Mouse (Mus musculus) CH12.LX (cell line): Measurements from ENCODE around the gene Pdcd10. TPM values are rescaled to one million over a fixed set of nuclear protein-coding genes. Genes with fewer than 3 reads are reported as not detected.

ENCODE experiments used
- DNase-seq: peaks from one replicate; pipeline ENCODE4 v3.0.0-alpha.2; 2013; ENCODE audit errors: extremely low read depth
- H3K27ac ChIP-seq: 2 replicates; pipeline ENCODE4 v1.5.1; 2012; ENCODE audit warnings: low read depth, mild to moderate bottlenecking, control low read depth, moderate library complexity; ENCODE audit not compliant: insufficient read depth
- H3K27me3 ChIP-seq: replicated peaks from 2 replicates; pipeline ENCODE3; 2012; ENCODE audit warnings: inconsistent platforms
- H3K36me3 ChIP-seq, 2 experiments: replicated peaks in 1 of 2; 2 replicates each; pipeline versions ENCODE3 to v1.6.1; 2012; ENCODE audit warnings: inconsistent platforms in 1 of 2, low read length in 1 of 2, mild to moderate bottlenecking in 1 of 2, mixed read lengths in 1 of 2, moderate library complexity in 1 of 2; ENCODE audit not compliant: control insufficient read depth in 1 of 2, insufficient read depth in 1 of 2
- H3K4me1 ChIP-seq, 2 experiments: 2 replicates each; pipeline ENCODE4 v1.6.1; 2012; ENCODE audit warnings: inconsistent platforms in 1 of 2, moderate library complexity in 1 of 2; ENCODE audit not compliant: insufficient read depth in 2 of 2, control insufficient read depth in 1 of 2
- H3K4me2 ChIP-seq: 2 replicates; pipeline ENCODE4 v1.6.1; 2012; ENCODE audit warnings: low read depth, mild to moderate bottlenecking, control low read depth; ENCODE audit not compliant: poor library complexity, insufficient read depth, severe bottlenecking
- H3K4me3 ChIP-seq, 3 experiments: fragments of 150-350 bp in 1 of 3; sonication (generic) in 1 of 3; replicated peaks in 1 of 3; 2 replicates each; pipeline versions ENCODE3 to v1.5.1; 2011 to 2012; ENCODE audit warnings: low read depth in 2 of 3, low read length in 2 of 3, mild to moderate bottlenecking in 2 of 3, moderate library complexity in 2 of 3, control low read depth in 1 of 3, improper control_type of control experiment in 1 of 3, inconsistent platforms in 1 of 3, mixed read lengths in 1 of 3; ENCODE audit not compliant: poor library complexity in 1 of 3
- H3K79me2 ChIP-seq: replicated peaks from 2 replicates; pipeline ENCODE4 v1.6.1; 2012; ENCODE audit warnings: mild to moderate bottlenecking, moderate library complexity; ENCODE audit not compliant: control insufficient read depth, poor library complexity, insufficient read depth, severe bottlenecking; ENCODE audit errors: extremely low read depth
- H3K9ac ChIP-seq: 2 replicates; pipeline ENCODE4 v1.6.1; 2012; ENCODE audit warnings: low read depth, mild to moderate bottlenecking, control low read depth, moderate library complexity; ENCODE audit not compliant: insufficient read depth
- H3K9me3 ChIP-seq: replicated peaks from 2 replicates; pipeline ENCODE3; 2012; ENCODE audit warnings: low read length, inconsistent platforms, mixed read lengths
- CHD1 ChIP-seq: IDR thresholded peaks from 2 replicates; pipeline ENCODE4 v1.6.1; 2012; ENCODE audit warnings: low read depth, low read length, improper control_type of control experiment, inconsistent platforms
- CTCF ChIP-seq, 2 experiments: IDR thresholded peaks in 1 of 2; conservative IDR thresholded peaks in 1 of 2; 2 replicates each; pipeline ENCODE4 v1.5.1; 2011 to 2012; ENCODE audit warnings: low read depth in 2 of 2, low read length in 2 of 2, improper control_type of control experiment in 1 of 2, inconsistent platforms in 1 of 2, mild to moderate bottlenecking in 1 of 2, moderate library complexity in 1 of 2
- ELF1 ChIP-seq: IDR thresholded peaks from 2 replicates; pipeline ENCODE4 v1.6.1; 2014; ENCODE audit warnings: low read depth, mild to moderate bottlenecking, inconsistent platforms, low read length, improper control_type of control experiment
- EP300 ChIP-seq: IDR thresholded peaks from 2 replicates; pipeline ENCODE4 v1.6.1; 2011; ENCODE audit warnings: low read length, improper control_type of control experiment
- ETS1 ChIP-seq: conservative IDR thresholded peaks from 2 replicates; pipeline ENCODE4 v1.6.1; 2012; ENCODE audit warnings: low read depth, mild to moderate bottlenecking, inconsistent platforms, low read length, improper control_type of control experiment, moderate library complexity
- GABPA ChIP-seq: IDR thresholded peaks from 2 replicates; pipeline ENCODE4 v1.6.1; 2012; ENCODE audit warnings: low read depth, low read length, improper control_type of control experiment, inconsistent platforms; ENCODE audit not compliant: insufficient replicate concordance
- HCFC1 ChIP-seq: IDR thresholded peaks from 2 replicates; pipeline ENCODE4 v1.6.1; 2012; ENCODE audit warnings: low read depth, mild to moderate bottlenecking, inconsistent platforms, low read length, improper control_type of control experiment
- IRF4 ChIP-seq: IDR thresholded peaks from 2 replicates; pipeline ENCODE4 v1.6.1; 2014; ENCODE audit warnings: low read depth, mild to moderate bottlenecking, inconsistent platforms, low read length, improper control_type of control experiment
- JUN ChIP-seq: IDR thresholded peaks from 2 replicates; pipeline ENCODE4 v1.6.1; 2011; ENCODE audit warnings: low read depth, mild to moderate bottlenecking, low read length, improper control_type of control experiment, moderate library complexity; ENCODE audit not compliant: insufficient read depth
- JUND ChIP-seq: conservative IDR thresholded peaks from 2 replicates; pipeline ENCODE4 v1.6.1; 2011; ENCODE audit warnings: low read depth, low read length, improper control_type of control experiment
- KAT2A ChIP-seq: IDR thresholded peaks from 2 replicates; pipeline ENCODE4 v1.6.1; 2012; ENCODE audit warnings: low read length, improper control_type of control experiment, inconsistent platforms; ENCODE audit not compliant: insufficient replicate concordance
- MAFK ChIP-seq: IDR thresholded peaks from 2 replicates; pipeline ENCODE4 v1.6.1; 2011; ENCODE audit warnings: low read length, improper control_type of control experiment; ENCODE audit not compliant: insufficient replicate concordance
- MEF2A ChIP-seq: IDR thresholded peaks from 2 replicates; pipeline ENCODE4 v1.6.1; 2014; ENCODE audit warnings: low read depth, mild to moderate bottlenecking, inconsistent platforms, low read length, improper control_type of control experiment, borderline replicate concordance
- MXI1 ChIP-seq: IDR thresholded peaks from 2 replicates; pipeline ENCODE4 v1.6.1; 2011; ENCODE audit warnings: mild to moderate bottlenecking, low read depth, low read length, improper control_type of control experiment
- MYC ChIP-seq: IDR thresholded peaks from 2 replicates; pipeline ENCODE4 v1.6.1; 2011; ENCODE audit warnings: low read depth, mild to moderate bottlenecking, improper control_type of control experiment, low read length
- NELFE ChIP-seq: IDR thresholded peaks from 2 replicates; pipeline ENCODE4 v1.6.1; 2011; ENCODE audit warnings: low read depth, low read length, improper control_type of control experiment
- NRF1 ChIP-seq: IDR thresholded peaks from 2 replicates; pipeline ENCODE4 v1.6.1; 2014; ENCODE audit warnings: low read depth, mild to moderate bottlenecking, inconsistent platforms, low read length, improper control_type of control experiment, moderate library complexity
- POLR2A ChIP-seq: IDR thresholded peaks from 2 replicates; pipeline ENCODE4 v1.6.1; 2011; ENCODE audit warnings: low read depth, mild to moderate bottlenecking, improper control_type of control experiment, low read length
- POLR2AphosphoS2 ChIP-seq: IDR thresholded peaks from 2 replicates; pipeline ENCODE4 v1.6.1; 2011; ENCODE audit warnings: low read depth, low read length, improper control_type of control experiment
- RAD21 ChIP-seq: IDR thresholded peaks from 2 replicates; pipeline ENCODE4 v1.6.1; 2011; ENCODE audit warnings: low read depth, mild to moderate bottlenecking, low read length, improper control_type of control experiment, moderate library complexity
- RCOR1 ChIP-seq: conservative IDR thresholded peaks from 2 replicates; pipeline ENCODE4 v1.6.1; 2012; ENCODE audit warnings: low read depth, mild to moderate bottlenecking, inconsistent platforms, low read length, improper control_type of control experiment
- SMC3 ChIP-seq: IDR thresholded peaks from 2 replicates; pipeline ENCODE4 v1.6.1; 2011; ENCODE audit warnings: low read depth, low read length, improper control_type of control experiment
- TBP ChIP-seq: conservative IDR thresholded peaks from 2 replicates; pipeline ENCODE4 v1.6.1; 2011; ENCODE audit warnings: low read depth, low read length, improper control_type of control experiment
- TCF12 ChIP-seq: IDR thresholded peaks from 2 replicates; pipeline ENCODE4 v1.6.1; 2014; ENCODE audit warnings: low read depth, mild to moderate bottlenecking, inconsistent platforms, low read length, improper control_type of control experiment
- UBTF ChIP-seq: IDR thresholded peaks from 2 replicates; pipeline ENCODE4 v1.6.1; 2012; ENCODE audit warnings: low read depth, mild to moderate bottlenecking, inconsistent platforms, low read length, improper control_type of control experiment, moderate library complexity
- USF1 ChIP-seq: IDR thresholded peaks from 2 replicates; pipeline ENCODE4 v1.6.1; 2014; ENCODE audit warnings: low read depth, mild to moderate bottlenecking, inconsistent platforms, low read length, improper control_type of control experiment
- ZC3H11A ChIP-seq: IDR thresholded peaks from 2 replicates; pipeline ENCODE4 v1.6.1; 2012; ENCODE audit warnings: low read depth, mild to moderate bottlenecking, inconsistent platforms, low read length, improper control_type of control experiment
- ZKSCAN1 ChIP-seq: IDR thresholded peaks from 2 replicates; pipeline ENCODE4 v1.6.1; 2012; ENCODE audit warnings: low read depth, inconsistent platforms, low read length, improper control_type of control experiment, borderline replicate concordance
- ZMIZ1 ChIP-seq: IDR thresholded peaks from 2 replicates; pipeline ENCODE4 v1.6.1; 2012; ENCODE audit warnings: low read depth, mild to moderate bottlenecking, inconsistent platforms, low read length, improper control_type of control experiment
- dilution Hi-C: fragments of 300-500 bp; cut with MboI; formaldehyde crosslinking; loops from 2 replicates; pipeline ENCODE4 v1.14.3; 2020; ENCODE audit warnings: low sequenced_read_pairs; ENCODE audit not compliant: extremely low pct_unique_long_range_greater_than_20kb, extremely low pct_ligation_motif_present
- in situ Hi-C: fragments of 300-500 bp; cut with MboI; formaldehyde crosslinking; loops from 3 replicates; pipeline ENCODE4 v1.14.3; 2019; ENCODE audit warnings: low sequenced_read_pairs, low pct_ligation_motif_present, low pct_unique_long_range_greater_than_20kb, mixed read lengths
- polyA plus RNA-seq: library from polyadenylated mRNA; unstranded; fragments of >175 nt; gene quantifications from 2 replicates; pipeline ENCODE4 v1.2.1, GENCODE M21; 2012; ENCODE audit warnings: low read depth; ENCODE audit not compliant: insufficient read length
- total RNA-seq, 2 experiments: library from RNA; depleted of rRNA; stranded (reverse); fragments of 300-350 nt in 1 of 2; fragments of >200 nt in 1 of 2; gene quantifications; 2 replicates each; pipeline ENCODE4 v1.2.3; 2012 to 2014

Gene Pdcd10
- total and polyA plus RNA-seq, 3 experiments = 37.1 to 142 (median 73.6) TPM

- H3K79me2 ChIP-seq = no peaks in the 10 kb centered on the region
- dilution Hi-C loops = no loop called here
- no peaks in the 10 kb centered on the region for H3K27me3 ChIP-seq
- no peak overlapping the region for H3K27ac ChIP-seq
- H3K4me3 ChIP-seq = no peak overlapping the region
- no peaks in the 10 kb centered on the region for H3K9me3 ChIP-seq
- H3K4me1 ChIP-seq = peaks cover 0 to 10% of the 10 kb centered on the region in 2 experiments; a peak in 1 of 4 replicates
- TF ChIP-seq SMC3 = no peak
- TF ChIP-seq MYC = no peak
- no peak for TF ChIP-seq TBP
- TF ChIP-seq MEF2A = no peak
- TF ChIP-seq POLR2A = no peak
- no peak for TF ChIP-seq UBTF
- TF ChIP-seq ZC3H11A = no peak
- TF ChIP-seq TCF12 = no peak
- no peak for TF ChIP-seq USF1
- TF ChIP-seq HCFC1 = no peak
- TF ChIP-seq MXI1 = no peak
- TF ChIP-seq JUN = no peak
- TF ChIP-seq JUND = no peak
- TF ChIP-seq, all 38 proteins: peak for 0
- in situ Hi-C loops = loop anchor here (25.0 kb wide), 1 partner anchor 309 kb away; no protein-coding TSS in a partner anchor
- DNase-seq = no peak
- Histone ChIP-seq H3K9ac (no peak overlapping the region), H3K4me2 (no peak overlapping the region), H3K36me3 (peaks cover 13 to 50% of the 10 kb centered on the region in 2 experiments)
Observed at GRCm38 (mm10) chr3:75521314-75521713, 35.3 kb downstream of the Pdcd10 start.

- in situ Hi-C loops (loop anchor here (25.0 kb wide), 1 partner anchor 305 kb away; no protein-coding TSS in a partner anchor), dilution Hi-C loops (no loop called here)
- TF ChIP-seq TCF12 (no peak), RCOR1 (no peak), SMC3 (peak; percentile 54), NELFE (no peak), ELF1 (no peak), JUND (no peak), GABPA (no peak), NRF1 (no peak), EP300 (no peak), POLR2AphosphoS2 (no peak), CTCF (conservative IDR thresholded peaks at IDR 0.05 in 1 of 2, IDR thresholded peaks at IDR 0.05 in 1 of 2; ENCODE audit: low read depth in 2 of 2, low read length in 2 of 2) (peak; percentile 47 to 66; a peak in 3 of 4 replicates), POLR2A (no peak), KAT2A (no peak), ETS1 (no peak), IRF4 (no peak), UBTF (no peak), JUN (no peak), ZKSCAN1 (no peak), RAD21 (peak; percentile 43), ZC3H11A (no peak), CHD1 (no peak), MAFK (no peak), TBP (no peak), HCFC1 (no peak), ZMIZ1 (no peak), MEF2A (no peak)
- DNase-seq = peak; percentile 48
- Histone ChIP-seq H3K27ac (no peak overlapping the region), H3K4me1 (no peaks in the 10 kb centered on the region), H3K36me3 (peaks cover 9 to 42% of the 10 kb centered on the region in 2 experiments), H3K79me2 (no peaks in the 10 kb centered on the region), H3K9ac (no peak overlapping the region), H3K27me3 (no peaks in the 10 kb centered on the region), H3K9me3 (no peaks in the 10 kb centered on the region), H3K4me3 (no peak overlapping the region), H3K4me2 (no peak overlapping the region)
Observed at GRCm38 (mm10) chr3:75517631-75518250, 38.9 kb downstream of the Pdcd10 start.
